Mouse (Mus musculus): Measurements from ENCODE around the gene Coro7.

DNA sequence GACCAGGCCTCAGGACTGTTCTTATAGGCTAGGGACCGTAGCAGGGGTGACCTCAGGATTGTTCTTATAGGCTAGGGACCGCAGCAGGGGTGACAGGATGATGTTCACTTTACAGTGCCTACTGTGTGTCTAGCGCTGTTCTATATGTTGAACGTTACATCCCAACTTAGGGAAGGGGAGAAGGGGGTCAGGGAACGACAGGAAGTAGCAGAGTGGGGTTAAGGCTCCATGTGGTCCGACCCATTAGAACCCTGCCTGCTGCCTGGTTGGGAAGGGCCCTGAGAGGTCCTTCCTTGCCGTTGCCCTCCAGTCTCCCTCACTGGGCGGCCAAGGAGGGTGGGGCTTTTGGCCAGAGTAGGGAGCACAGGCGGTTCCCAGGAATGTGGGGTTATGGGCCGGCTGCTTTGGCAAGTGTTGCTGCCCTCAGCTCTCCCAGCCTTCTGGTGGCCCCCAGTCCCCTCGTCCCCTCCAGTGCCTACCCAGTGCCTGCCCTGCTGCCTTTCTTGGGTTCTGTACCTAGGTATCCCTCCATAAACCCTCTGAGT is 75.2 kb downstream of the Coro7 start:
- no peak for TF ChIP-seq CTCF (IDR thresholded peaks at IDR 0.05)
- TF ChIP-seq EP300 (IDR thresholded peaks at IDR 0.05) = no peak
